Mouse (Mus musculus) heart, adult 2 months (tissue): ENCODE measurements around the gene Pros1. TPM values are rescaled to one million over a fixed set of nuclear protein-coding genes. Genes with fewer than 3 reads are reported as not detected.

Source experiments
- DNase-seq, 2 experiments: peaks; one replicate each; pipeline ENCODE4 v3.0.0; 2021
- H3K27ac ChIP-seq: fragments of 200-600 bp; 2 replicates; pipeline ENCODE4 v1.8.1; 2022
- H3K27me3 ChIP-seq: fragments of 200-500 bp; 2 replicates; pipeline ENCODE4 v1.6.1; 2012; ENCODE audit warnings: mild to moderate bottlenecking, low read length, inconsistent platforms, mixed read lengths; ENCODE audit not compliant: control insufficient read depth, insufficient read depth
- H3K36me3 ChIP-seq: fragments of 200-500 bp; 2 replicates; pipeline ENCODE4 v1.6.1; 2012; ENCODE audit warnings: low read length, inconsistent platforms; ENCODE audit not compliant: control insufficient read depth, insufficient read depth
- H3K4me1 ChIP-seq: fragments of 200-500 bp; 2 replicates; pipeline ENCODE4 v1.6.1; 2011; ENCODE audit warnings: low read length; ENCODE audit not compliant: control insufficient read depth, insufficient read depth
- H3K4me3 ChIP-seq: fragments of 200-600 bp; 2 replicates; pipeline ENCODE4 v1.8.1; 2022
- H3K79me2 ChIP-seq: fragments of 200-500 bp; replicated peaks from 2 replicates; pipeline ENCODE4 v1.6.1; 2012; ENCODE audit warnings: mild to moderate bottlenecking, inconsistent platforms, low read length, moderate library complexity, mixed read lengths; ENCODE audit not compliant: control insufficient read depth, insufficient read depth
- H3K9ac ChIP-seq: fragments of 200-500 bp; 2 replicates; pipeline ENCODE4 v1.6.1; 2012; ENCODE audit warnings: low read depth, mild to moderate bottlenecking, control low read depth, inconsistent platforms, low read length, mixed read lengths
- CTCF ChIP-seq: fragments of 200-600 bp; IDR thresholded peaks from 2 replicates; pipeline ENCODE4 v1.8.1; 2022; ENCODE audit warnings: antibody characterized with exemption, mild to moderate bottlenecking, moderate library complexity
- EP300 ChIP-seq: fragments of 200-500 bp; IDR thresholded peaks from 2 replicates; pipeline ENCODE4 v1.6.1; 2011; ENCODE audit warnings: low read depth, low read length, control low read depth; ENCODE audit not compliant: insufficient read depth
- POLR2A ChIP-seq: fragments of 200-500 bp; IDR thresholded peaks from 2 replicates; pipeline ENCODE4 v1.6.1; 2011; ENCODE audit warnings: mild to moderate bottlenecking, low read depth, low read length, control low read depth; ENCODE audit not compliant: insufficient read depth
- WGBS: fragments of 180-500 bp; shearing (Covaris S2); methylation state at CpG from one replicate; pipeline ENCODE4 v1.1.7; 2018; 5-methylcytosine and 5-hydroxymethylcytosine counted together
- intact Hi-C: fragments of 180-260 bp; cut with DNase I; formaldehyde crosslinking; loops from one replicate; pipeline ENCODE4 v1.15.1; 2025
- polyA plus RNA-seq: library from polyadenylated mRNA; depleted of rRNA; stranded (reverse); fragments of >200 nt; gene quantifications from 2 replicates; pipeline ENCODE4 v1.2.3, GENCODE M21; 2012
- total RNA-seq, 2 experiments: library from RNA; stranded (reverse); gene quantifications; 2 replicates each; pipeline ENCODE4 v1.2.3; 2021

Pros1 gene
- total and polyA plus RNA-seq, 3 experiments: 5.9 to 17.0 (median 15.5) TPM

DNA sequence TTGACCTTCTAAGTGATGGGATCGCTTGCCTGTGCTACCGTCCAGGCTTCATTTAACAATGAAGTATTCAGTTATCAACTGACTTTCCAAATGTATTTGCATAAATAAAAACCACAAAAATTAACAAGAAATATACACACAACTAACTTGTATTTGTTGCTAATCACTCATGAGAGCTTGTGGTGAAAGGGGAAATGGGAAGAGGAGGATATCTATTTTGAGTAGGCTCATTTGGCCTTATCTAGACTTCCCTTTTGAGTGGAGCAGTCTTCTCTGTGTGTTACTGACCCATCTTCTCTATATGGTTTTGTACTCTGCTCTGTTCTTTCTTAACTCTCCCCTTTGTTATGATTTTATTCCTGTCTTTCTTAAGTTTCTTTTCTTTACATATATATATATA is 2.2 kb downstream of the Pros1 start:
- DNase-seq: no peak
- intact Hi-C loops: no loop called here

DNA sequence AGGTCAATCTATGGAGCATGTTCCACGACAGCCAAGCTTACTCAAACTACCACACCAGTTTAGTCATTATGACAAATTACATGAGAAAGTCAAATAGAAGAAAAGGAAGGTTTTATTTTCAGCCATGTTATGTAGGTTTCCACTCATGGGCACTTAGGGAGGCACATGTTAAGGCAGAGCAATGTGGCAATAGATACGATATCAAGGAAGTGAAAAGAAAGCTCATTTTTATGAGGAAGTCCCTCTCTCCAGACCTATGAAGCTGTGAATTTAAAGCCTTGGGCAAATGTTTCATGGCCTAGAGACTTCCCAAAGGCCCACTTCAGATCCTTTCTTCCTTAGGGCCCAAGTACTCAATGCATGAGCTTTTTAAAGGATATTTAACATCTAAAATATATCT is 3.4 kb downstream of the Pros1 start:
- Histone ChIP-seq H3K4me1 (peaks cover 3% of the 10 kb centered on the region), H3K4me3 (no peak overlapping the region), H3K27ac (no peak overlapping the region), H3K79me2 (peaks cover 3% of the 10 kb centered on the region; the same call in 1 of the 2 replicates), H3K9ac (no peak overlapping the region), H3K27me3 (no peaks in the 10 kb centered on the region), H3K36me3 (peaks cover 7% of the 10 kb centered on the region)
- no peak for TF ChIP-seq EP300
- intact Hi-C loops: no loop called here
- 87% methylated on average over 2 of the region's 2 CpGs for WGBS
- no peak for DNase-seq

More for the DNA sequence above, 2.2 kb downstream of the Pros1 start:
- no peaks in the 10 kb centered on the region for H3K27me3 ChIP-seq
- whole genome bisulfite sequencing: 93% methylated on average over 2 of the region's 2 CpGs
- H3K4me3 ChIP-seq: no peak overlapping the region
- peaks cover 7% of the 10 kb centered on the region for H3K36me3 ChIP-seq
- no peak overlapping the region for H3K27ac ChIP-seq
- no peak overlapping the region for H3K9ac ChIP-seq
- H3K4me1 ChIP-seq: peaks cover 3% of the 10 kb centered on the region
- H3K79me2 ChIP-seq: peaks cover 3% of the 10 kb centered on the region; the same call in 1 of the 2 replicates
- no peak for TF ChIP-seq EP300
- TF ChIP-seq CTCF: no peak
- TF ChIP-seq POLR2A: no peak

DNA sequence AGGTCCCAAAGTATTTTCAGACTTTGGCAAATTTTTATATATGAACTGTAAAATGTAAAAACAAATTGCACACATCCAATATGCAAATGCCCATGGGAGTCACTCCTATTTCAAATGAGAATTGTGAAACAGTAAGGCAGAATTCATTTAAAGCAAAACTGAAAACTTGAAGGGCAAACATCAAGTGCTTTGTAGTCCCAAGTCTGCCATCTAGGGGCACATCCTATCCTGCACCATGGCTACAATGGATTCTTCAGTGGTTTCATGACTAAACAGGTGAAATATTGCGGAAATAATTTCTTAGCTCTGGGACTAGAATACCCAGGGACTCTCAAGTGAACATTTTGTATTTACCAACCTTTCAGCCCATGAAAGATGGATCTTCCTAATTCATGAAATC is 3.9 kb downstream of the Pros1 start:
- H3K9ac ChIP-seq: no peak overlapping the region
- H3K4me3 ChIP-seq: no peak overlapping the region
- 92% methylated on average over 1 of the region's 1 CpGs for WGBS
- DNase-seq: no peak
- intact Hi-C loops: no loop called here
- H3K4me1 ChIP-seq: peaks cover 3% of the 10 kb centered on the region
- peaks cover 3% of the 10 kb centered on the region; the same call in 1 of the 2 replicates for H3K79me2 ChIP-seq
- peak; percentile 74 for TF ChIP-seq CTCF
- no peak for TF ChIP-seq EP300
- TF ChIP-seq POLR2A: no peak
- no peaks in the 10 kb centered on the region for H3K27me3 ChIP-seq
- H3K27ac ChIP-seq: no peak overlapping the region
- peaks cover 7% of the 10 kb centered on the region for H3K36me3 ChIP-seq

DNA sequence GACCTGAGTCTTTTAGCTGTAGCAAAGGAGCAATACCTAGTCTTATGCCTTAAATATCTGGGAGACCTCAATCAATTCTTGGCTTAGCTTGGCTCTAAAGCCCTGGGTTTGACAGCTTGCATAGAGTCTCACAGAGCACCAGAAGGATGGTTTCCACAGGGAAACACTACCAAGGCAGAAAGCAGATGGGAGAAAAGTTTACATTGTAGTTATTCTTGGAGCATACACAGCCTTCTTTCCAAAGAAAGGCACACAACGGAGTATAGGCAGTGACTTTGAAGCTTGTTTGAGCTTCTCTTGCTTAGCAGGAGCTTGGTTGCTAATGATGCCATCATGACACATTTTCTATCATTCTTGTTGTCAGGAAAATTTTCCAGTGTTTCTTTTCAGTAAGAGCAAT is 6.0 kb downstream of the Pros1 start:
- Histone ChIP-seq H3K27me3 (no peaks in the 10 kb centered on the region), H3K27ac (no peak overlapping the region), H3K4me1 (peaks cover 3% of the 10 kb centered on the region), H3K4me3 (no peak overlapping the region), H3K36me3 (peaks cover 7% of the 10 kb centered on the region), H3K9ac (no peak overlapping the region), H3K79me2 (peaks cover 3% of the 10 kb centered on the region; the same call in 1 of the 2 replicates)
- TF ChIP-seq CTCF (no peak), POLR2A (no peak), EP300 (no peak)
- WGBS: 87% methylated on average over 1 of the region's 1 CpGs
- DNase-seq: no peak
- intact Hi-C loops: no loop called here

DNA sequence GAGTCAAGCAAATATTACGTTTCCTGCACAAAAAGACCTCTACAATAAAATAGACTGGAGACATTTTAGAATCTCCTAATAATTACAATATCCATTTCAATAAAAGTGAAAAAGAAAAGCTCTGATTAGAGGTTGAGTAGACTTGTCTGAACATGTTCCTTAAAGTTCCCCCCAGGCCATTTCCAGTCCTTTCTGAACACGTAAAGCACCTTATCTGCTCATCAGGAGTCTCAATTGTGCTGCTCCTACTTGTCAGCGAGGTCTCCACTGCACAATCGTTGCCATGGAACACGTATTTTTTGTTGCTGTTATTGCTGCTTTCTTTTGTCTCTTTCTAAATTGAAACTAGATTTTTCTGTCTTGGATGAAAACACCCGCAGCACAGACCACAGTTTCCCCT is 7.3 kb downstream of the Pros1 start:
- no peak overlapping the region for H3K4me3 ChIP-seq
- DNase-seq: no peak
- H3K27ac ChIP-seq: no peak overlapping the region
- peaks cover 2% of the 10 kb centered on the region; the same call in 1 of the 2 replicates for H3K36me3 ChIP-seq
- no peaks in the 10 kb centered on the region; the same call in 1 of the 2 replicates for H3K4me1 ChIP-seq
- peaks cover 3% of the 10 kb centered on the region; the same call in 1 of the 2 replicates for H3K79me2 ChIP-seq
- H3K9ac ChIP-seq: no peak overlapping the region
- intact Hi-C loops: no loop called here
- TF ChIP-seq EP300: no peak
- no peak for TF ChIP-seq POLR2A
- no peak for TF ChIP-seq CTCF
- no peaks in the 10 kb centered on the region for H3K27me3 ChIP-seq
- WGBS: 38% methylated on average over 6 of the region's 6 CpGs

DNA sequence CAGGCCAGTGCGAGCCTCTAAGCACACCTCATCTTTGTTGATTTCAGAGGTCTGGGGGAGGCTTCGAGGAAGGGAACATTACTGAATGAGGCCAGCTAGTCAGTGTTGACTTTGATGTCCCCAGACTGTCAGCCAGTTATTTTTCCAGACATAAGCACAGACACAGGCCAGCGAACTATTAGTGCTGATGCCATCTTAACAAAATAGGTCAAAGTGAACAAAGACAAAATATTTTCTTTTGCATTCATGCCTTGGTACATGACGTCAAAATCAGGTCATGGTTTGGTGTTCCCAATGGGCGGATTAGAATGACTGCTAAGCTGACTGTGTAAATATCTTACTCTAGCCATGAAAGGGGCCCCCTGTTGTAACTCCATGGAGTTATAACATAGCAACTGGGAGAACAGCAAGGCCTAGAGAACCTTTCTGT is 18.6 kb downstream of the Pros1 start:
- Histone ChIP-seq H3K4me1 (no peaks in the 10 kb centered on the region; the same call in 1 of the 2 replicates), H3K27me3 (no peaks in the 10 kb centered on the region), H3K36me3 (no peaks in the 10 kb centered on the region), H3K4me3 (no peak overlapping the region), H3K79me2 (no peaks in the 10 kb centered on the region; the same call in 1 of the 2 replicates), H3K9ac (no peak overlapping the region), H3K27ac (no peak overlapping the region)
- no peak for TF ChIP-seq POLR2A
- no peak for TF ChIP-seq EP300
- TF ChIP-seq CTCF: no peak
- 75% methylated on average over 5 of the region's 5 CpGs for WGBS
- DNase-seq: no peak
- intact Hi-C loops: no loop called here
